Mouse (Mus musculus) left cerebral cortex, postnatal 10 days (tissue): ENCODE measurements around the gene Ankrd28. TPM values are rescaled to one million over a fixed set of nuclear protein-coding genes. Genes with fewer than 3 reads are reported as not detected.

Experiments used
- DNase-seq, 2 experiments: peaks; one replicate each; pipeline ENCODE4 v3.0.0; 2021 to 2022; ENCODE audit warnings: low spot score in 2 of 2, mixed read lengths in 1 of 2; ENCODE audit errors: extremely low spot score in 1 of 2
- intact Hi-C: fragments of 180-260 bp; cut with DNase I; formaldehyde crosslinking; loops from one replicate; pipeline ENCODE4 v1.15.1; 2025
- total RNA-seq, 2 experiments: library from RNA; stranded (reverse); gene quantifications; 2 replicates each; pipeline ENCODE4 v1.2.3; 2021

Ankrd28 gene
- total RNA-seq, 2 experiments from 2014 or later = 50.7 to 54.6 TPM

DNA sequence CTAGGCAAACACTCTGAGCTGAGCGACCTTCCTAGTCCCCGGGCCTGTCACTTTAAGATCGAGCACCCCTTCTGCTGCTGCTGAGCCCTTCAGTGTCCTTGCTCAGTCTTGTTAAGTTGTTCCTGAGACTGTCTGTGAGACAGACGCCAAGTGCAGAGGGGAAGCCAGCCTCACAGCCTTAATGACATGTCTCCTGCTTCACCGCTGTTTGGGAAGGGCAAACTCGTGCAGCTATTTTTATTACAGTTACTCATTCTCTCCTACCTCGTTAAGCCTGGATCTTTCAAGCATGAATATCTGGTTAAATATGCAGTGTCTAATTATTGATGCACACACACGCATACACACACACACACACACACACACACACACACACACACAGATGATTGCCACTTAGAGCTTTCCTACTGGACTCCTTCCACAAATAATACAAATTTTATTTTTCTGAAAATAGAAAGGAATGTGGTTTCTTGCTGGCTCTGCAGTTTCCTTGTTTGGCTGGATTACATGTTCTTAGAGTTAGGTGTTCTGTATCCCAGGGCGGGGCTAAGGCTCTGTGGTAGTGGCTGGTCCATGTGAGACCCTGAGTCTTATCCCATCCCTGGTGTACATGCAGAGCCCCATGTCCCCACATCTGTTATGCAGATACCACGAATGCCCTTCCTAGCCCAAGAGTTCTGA is 170.8 kb downstream of the Ankrd28 start:
- intact Hi-C loops = loop anchor here (2.0 to 10.0 kb wide), 4 partner anchors 38 to 418 kb away; no protein-coding TSS in a partner anchor
- peak in 1 of 2 experiments; percentile 38 for DNase-seq

DNA sequence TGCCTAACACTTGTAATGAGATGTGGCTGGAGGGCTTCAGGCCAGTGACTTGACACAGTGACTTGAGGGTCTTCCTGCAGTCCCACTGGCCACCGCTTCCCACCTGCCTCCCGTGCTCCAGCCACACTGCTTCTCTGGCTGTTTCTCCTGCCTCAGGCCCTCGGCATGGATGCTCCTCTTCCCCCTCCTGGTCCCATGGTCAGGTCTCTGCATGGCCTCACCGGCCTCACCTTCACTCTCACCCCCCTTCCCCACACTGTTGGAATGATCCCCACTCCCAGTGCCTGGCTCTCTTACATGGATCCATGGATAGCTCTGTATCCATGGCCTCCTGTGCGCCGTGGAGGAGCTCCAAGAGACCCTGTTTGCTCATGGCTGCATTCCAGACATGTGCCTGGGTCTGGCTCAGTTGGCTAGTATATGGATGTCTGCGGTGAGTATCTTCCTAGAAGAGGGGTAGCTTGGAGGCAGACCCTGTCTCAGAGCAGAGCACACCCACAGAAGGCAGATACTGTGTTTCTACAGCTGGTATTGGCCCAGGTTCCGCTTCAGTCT is 172.2 kb downstream of the Ankrd28 start:
- intact Hi-C loops = loop anchor here (5.0 to 10.0 kb wide), 2 partner anchors 287 to 419 kb away; no protein-coding TSS in a partner anchor
- DNase-seq = peak in 1 of 2 experiments; percentile 35

DNA sequence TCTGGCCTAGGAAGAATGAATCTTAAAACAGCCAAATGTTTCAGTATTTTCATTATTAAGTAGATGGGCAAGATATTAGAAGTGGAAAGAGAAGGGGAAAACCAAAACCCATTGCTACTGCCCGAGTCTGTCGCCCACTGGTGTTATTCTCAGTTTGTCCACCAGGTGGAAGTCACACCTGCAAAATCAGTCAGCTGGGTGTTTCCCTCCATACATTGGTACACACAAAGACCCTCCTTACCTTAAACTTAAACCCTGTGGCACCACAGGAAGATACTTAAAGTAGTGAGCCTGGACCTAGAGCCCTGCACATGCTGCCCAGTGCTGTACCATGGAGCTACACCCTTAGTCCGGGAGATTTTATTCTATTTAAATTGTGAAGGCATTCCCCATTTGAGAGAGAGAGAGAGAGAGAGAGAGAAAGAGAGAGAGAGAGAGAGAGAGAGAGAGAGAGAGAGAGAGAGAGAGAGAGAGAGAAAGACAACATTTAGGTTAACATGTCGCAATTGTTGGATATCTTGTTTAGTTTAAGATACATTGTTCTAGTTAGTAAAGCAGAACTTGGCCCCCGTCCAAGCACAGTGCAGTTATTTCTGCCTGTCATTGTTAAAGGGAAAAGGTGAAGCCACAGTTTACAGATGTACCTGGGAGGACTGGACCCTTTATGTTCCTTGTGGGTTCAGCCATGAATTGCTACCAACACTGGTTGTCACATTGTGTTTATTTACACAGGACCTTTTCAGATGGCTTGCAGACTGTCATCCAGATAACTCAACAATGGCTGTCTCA is 173.4 kb downstream of the Ankrd28 start:
- DNase-seq = peak; percentile 73
- intact Hi-C loops = loop anchor here (1.0 to 10.0 kb wide), 3 partner anchors 133 to 420 kb away; no protein-coding TSS in a partner anchor

DNA sequence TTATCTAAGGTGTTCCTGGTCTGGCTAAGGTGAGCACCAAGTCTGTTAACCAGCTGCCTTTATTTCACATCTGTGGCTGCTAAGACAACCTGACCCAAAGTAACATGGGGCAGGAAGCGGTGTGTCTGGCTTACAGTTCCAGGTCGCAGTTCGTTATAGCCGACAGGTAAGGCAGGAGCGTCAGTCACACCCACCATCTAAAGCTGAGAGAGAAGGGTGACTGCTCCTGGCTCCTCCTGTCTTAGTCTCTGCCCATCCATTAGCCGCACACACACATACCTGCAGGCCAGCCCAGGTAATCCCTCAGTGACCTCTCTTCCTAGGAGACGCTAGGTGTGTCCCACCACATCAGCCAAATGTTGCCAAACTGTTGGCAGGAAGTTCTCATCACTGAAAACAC is 174.1 kb downstream of the Ankrd28 start:
- intact Hi-C loops = loop anchor here (5.0 to 10.0 kb wide), 2 partner anchors 288 to 421 kb away; no protein-coding TSS in a partner anchor
- no peak for DNase-seq

DNA sequence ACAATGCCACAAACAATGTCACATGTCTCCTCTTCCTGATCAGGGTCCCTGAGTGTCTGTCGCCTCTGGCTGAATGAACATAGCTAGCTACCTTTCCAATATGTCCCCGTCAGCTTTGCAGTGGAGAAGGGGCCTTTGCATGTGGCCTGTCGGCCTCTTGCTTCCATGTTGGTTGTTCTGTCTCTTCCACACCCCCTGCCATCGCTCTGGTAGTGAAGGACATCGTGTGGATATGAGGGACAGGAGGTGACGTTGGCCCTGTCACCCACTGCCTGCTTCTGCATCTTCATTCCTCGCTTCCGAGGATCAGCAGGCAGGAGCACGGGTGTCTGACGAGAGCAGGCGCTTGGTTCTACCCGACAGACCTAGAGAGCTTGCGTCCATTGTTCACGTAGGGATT is 175.0 kb downstream of the Ankrd28 start:
- intact Hi-C loops = loop anchor here (5.0 to 10.0 kb wide), 2 partner anchors 289 to 422 kb away; no protein-coding TSS in a partner anchor
- DNase-seq = no peak

DNA sequence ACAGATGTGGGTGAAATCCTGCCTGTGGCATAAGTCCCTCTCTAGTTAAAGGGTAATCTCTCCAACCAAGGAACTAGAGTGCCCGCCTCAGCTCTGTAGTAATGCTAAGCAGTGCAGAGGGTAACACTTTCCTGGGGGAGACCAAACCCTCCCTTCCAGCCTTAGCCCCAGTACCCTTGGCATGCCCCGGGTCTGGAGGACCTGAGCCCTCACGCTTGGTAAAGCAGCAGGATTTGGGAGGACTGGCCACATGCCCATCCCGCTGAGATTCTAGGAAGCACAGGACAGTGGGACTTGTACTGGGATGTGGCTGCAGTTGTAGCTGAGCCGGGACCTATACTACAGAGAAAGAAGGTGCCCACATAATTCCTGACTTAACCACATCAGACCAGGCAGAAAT is 175.6 kb downstream of the Ankrd28 start:
- intact Hi-C loops = loop anchor here (5.0 to 10.0 kb wide), 2 partner anchors 290 to 422 kb away; no protein-coding TSS in a partner anchor

DNA sequence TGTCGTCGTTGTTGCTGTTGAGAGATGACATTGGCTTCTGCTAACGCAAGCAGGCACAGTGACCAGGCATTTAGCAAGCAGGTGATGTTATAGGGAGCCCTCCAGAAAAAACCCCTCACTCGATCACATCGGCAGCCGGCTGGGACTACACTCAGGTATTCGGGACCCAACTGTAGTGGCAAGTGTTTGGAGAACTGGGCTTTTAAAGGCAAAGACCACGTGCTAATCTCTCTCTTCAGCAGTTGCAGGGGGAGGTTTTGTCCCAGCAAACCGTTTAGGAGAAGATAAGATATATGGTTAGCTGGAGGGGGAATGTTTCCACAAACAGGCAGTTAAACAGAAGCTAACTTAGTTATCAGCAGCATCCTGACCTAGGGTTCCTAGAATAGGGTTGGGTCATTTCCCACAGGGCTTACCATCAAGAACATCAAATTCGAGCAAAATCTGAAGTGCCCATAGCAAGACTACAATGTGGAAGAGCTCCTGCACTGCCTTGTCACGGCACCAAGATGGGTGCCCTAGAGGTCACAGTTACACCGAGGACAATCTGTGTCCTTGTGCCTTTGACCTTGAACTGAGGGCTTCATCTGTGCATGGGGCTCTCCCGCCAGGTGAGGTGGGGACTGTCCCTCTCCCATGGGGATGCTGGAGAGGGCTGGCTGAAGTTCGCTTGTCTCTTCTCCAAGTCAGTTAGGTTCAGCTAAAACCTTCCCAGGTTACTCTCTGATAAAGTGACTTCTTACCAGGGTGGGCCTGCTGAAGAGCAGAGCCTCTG is 177.2 kb downstream of the Ankrd28 start:
- no peak for DNase-seq
- intact Hi-C loops = loop anchor here (10.0 kb wide), 1 partner anchor 292 kb away; no protein-coding TSS in a partner anchor

More for the DNA sequence above, 175.6 kb downstream of the Ankrd28 start:
- DNase-seq = peak in 1 of 2 experiments; percentile 30

DNA sequence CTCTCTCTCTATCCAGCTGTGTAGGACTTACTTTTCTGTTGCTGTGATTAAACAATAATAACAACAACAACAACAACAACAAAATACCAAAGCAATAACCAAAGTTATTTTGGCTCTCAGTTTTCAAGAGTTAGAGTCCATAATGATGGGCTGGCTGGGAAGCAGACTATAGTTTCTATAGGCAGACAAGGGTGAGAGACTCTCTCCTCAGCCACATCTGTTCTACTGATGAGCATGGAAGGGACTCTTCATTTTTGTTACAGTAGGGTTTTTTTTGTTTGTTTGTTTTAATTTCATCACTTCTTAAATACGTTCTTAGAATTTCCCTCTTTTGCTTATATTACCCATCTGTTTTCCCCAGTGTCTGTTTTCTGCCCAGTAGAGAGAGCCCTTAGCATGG is 177.8 kb downstream of the Ankrd28 start:
- intact Hi-C loops = loop anchor here (10.0 kb wide), 1 partner anchor 292 kb away; no protein-coding TSS in a partner anchor
- no peak for DNase-seq

DNA sequence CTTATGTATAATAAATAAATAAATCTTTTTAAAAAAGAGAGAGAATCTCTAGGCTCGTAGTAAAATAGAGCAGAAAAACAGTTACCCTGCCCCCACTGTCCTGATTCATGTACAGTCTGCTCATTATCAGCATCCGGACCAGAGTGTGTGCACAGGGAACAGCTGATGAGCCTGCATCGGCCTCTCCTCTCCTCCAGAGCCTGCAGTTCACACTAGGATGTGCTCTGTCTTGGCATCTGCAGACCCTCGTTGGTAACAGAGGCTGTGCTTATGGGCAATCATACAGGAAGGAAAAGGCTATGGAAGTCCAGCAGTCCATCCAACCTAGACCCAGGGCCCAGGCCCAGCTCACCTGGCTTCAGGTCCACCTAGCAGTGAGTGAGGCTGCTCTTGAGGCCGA is 178.3 kb downstream of the Ankrd28 start:
- no peak for DNase-seq
- intact Hi-C loops = loop anchor here (10.0 kb wide), 1 partner anchor 293 kb away; no protein-coding TSS in a partner anchor

DNA sequence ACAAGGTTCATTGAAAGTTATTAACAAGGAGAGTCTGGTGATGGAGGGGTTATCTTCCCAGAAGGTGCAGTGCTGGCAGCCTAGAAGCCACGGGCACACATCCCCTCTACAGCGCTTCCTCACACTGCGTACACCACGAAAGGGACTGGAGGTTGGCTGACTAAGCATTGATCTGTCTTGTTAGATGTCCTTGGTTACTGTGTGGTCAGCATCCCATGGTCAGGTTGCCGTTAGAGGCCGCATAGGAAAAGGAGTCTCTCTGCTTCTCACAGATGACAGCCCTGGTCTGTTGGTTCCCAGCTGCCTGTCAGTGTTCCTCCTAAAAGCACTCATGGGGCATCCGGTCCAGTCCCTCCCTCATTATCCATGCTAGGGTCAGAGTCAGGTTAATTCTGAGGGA is 179.2 kb downstream of the Ankrd28 start:
- intact Hi-C loops = loop anchor here (10.0 kb wide), 1 partner anchor 294 kb away; no protein-coding TSS in a partner anchor
- no peak for DNase-seq

DNA sequence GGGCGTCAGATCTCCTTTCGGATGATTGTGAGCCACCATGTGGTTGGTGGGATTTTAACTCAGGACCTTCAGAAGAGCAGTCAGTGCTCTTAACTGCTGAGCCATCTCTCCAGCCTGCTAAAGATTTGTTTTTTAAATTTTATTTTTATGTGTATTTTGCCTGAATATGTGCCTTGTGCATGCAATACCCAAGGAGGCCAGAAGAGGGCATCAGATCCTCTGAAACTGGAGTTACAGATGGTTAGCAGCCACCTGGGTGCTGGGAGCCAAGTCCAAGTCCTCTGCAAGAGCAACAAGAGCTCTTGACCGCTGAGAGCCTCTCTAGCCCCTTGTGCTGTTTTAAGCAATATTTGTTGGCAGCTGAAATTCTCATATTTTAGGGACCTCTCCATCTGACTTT is 180.1 kb downstream of the Ankrd28 start:
- no peak for DNase-seq
- intact Hi-C loops = loop anchor here (10.0 kb wide), 1 partner anchor 294 kb away; no protein-coding TSS in a partner anchor

Other genes starting within 250 kb of the Ankrd28 start
- gene Colq, start 239.3 kb downstream of the Ankrd28 start, total RNA-seq = 1 to 10 TPM; 2.0 to 3.3 TPM
- under 1 TPM in 1 of 2 experiments, not detected in 1; 0.79 TPM for gene Gm49387, start 189.8 kb downstream of the Ankrd28 start, total RNA-seq
- gene Btd, start 189.6 kb downstream of the Ankrd28 start, total RNA-seq = 1 to 10 TPM; 7.4 to 9.9 TPM
- 1 to 10 TPM; 6.4 to 7.8 TPM for gene Hacl1, start 189.4 kb downstream of the Ankrd28 start, total RNA-seq
- 1 to 10 TPM in 1 of 2 experiments, under 1 TPM in 1; 0.75 to 1.6 TPM for gene Galnt15, start 198.3 kb upstream of the Ankrd28 start, total RNA-seq